Mouse (Mus musculus) forebrain, embryonic 12.5 days (tissue): ENCODE data around the gene 4930435E12Rik. TPM values are rescaled to one million over a fixed set of nuclear protein-coding genes. Genes with fewer than 3 reads are reported as not detected.

ENCODE experiments used
- ATAC-seq: fragments of 200-750 bp; cut with Nextera tagmentation; 2 replicates; pipeline ENCODE4 v1.8.0; 2017; ENCODE audit warnings: moderate TSS enrichment; ENCODE audit not compliant: low FRiP score
- H3K27ac ChIP-seq: fragments of 300-500 bp; sonication (generic); 2 replicates; pipeline ENCODE4 v1.5.1; 2016; ENCODE audit warnings: mild to moderate bottlenecking
- H3K27me3 ChIP-seq: fragments of 300-500 bp; sonication (generic); 2 replicates; pipeline ENCODE4 v1.6.1; 2016; ENCODE audit warnings: mild to moderate bottlenecking
- H3K36me3 ChIP-seq: fragments of 300-500 bp; sonication (generic); replicated peaks from 2 replicates; pipeline ENCODE4 v1.6.1; 2016; ENCODE audit warnings: mild to moderate bottlenecking
- H3K4me1 ChIP-seq: fragments of 300-500 bp; sonication (generic); 2 replicates; pipeline ENCODE4 v1.6.1; 2016
- H3K4me2 ChIP-seq: fragments of 300-500 bp; sonication (generic); 2 replicates; pipeline ENCODE4 v1.6.1; 2016; ENCODE audit warnings: mild to moderate bottlenecking, moderate library complexity
- H3K4me3 ChIP-seq: fragments of 300-500 bp; sonication (generic); replicated peaks from 2 replicates; pipeline ENCODE4 v1.5.1; 2016; ENCODE audit warnings: mild to moderate bottlenecking
- H3K9ac ChIP-seq: fragments of 300-500 bp; sonication (generic); 2 replicates; pipeline ENCODE4 v1.6.1; 2016; ENCODE audit warnings: mild to moderate bottlenecking
- H3K9me3 ChIP-seq: fragments of 300-500 bp; sonication (generic); 2 replicates; pipeline ENCODE4 v1.6.1; 2016
- WGBS: fragments of 180-500 bp; shearing (Covaris S2); methylation state at CpG from one replicate; pipeline ENCODE4 v1.1.7; 2016; 5-methylcytosine and 5-hydroxymethylcytosine counted together
- polyA plus RNA-seq: library from polyadenylated mRNA; unstranded; fragments of >200 nt; fragmentation: Nextera tagmentation; extraction: Ambion mirVana; gene quantifications from 2 replicates; pipeline ENCODE4 v1.2.1, GENCODE M21; 2016

4930435E12Rik gene
- polyA plus RNA-seq, 1 experiment from 2014 or later, result not detected

DNA sequence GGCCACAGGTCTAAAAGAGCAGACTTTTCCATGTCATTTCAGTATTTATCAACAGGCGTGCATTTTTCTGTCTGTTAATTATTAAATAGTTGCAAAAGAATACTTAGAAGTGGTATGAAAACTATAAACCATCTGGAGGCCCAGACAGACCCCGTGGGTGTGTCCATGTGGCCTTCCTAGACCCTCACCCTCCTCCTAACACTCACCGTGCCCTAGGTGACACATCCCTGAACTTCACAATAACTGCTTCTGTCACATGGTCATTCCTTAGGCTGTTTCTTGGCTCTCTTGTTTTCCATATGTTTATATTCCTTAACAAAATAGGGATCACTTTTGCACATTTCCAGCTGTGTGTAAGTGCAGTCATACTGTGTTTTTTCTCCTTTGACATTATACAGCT, 61.9 kb downstream of the 4930435E12Rik start:
- no peak for ATAC-seq
- Histone ChIP-seq H3K27ac (no peak overlapping the region), H3K4me2 (no peak overlapping the region), H3K9ac (no peak overlapping the region), H3K4me3 (no peak overlapping the region), H3K9me3 (no peaks in the 10 kb centered on the region), H3K4me1 (no peaks in the 10 kb centered on the region), H3K36me3 (peaks cover 17% of the 10 kb centered on the region), H3K27me3 (no peaks in the 10 kb centered on the region)
- WGBS, result 61% methylated on average over 3 of the region's 3 CpGs

DNA sequence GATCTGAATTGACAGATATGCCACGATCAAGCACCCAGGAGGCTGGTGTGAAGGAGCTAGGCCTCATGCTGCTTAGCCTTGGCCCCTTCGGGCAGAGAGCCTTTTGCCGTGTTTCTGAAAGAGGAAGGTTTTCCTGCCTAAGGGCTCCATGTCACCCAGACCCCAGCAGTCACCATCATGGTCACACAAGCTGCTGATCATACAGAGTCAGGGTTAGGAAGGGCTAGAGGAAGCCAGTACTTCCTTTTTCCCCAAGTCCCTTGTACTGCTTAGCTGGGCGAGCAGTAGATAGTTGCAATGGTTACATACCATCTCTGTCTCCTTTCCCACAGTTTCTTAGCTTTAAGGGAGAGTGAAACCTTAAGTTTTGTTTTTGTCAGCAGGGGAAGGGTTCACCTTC, 65.0 kb downstream of the 4930435E12Rik start:
- Histone ChIP-seq H3K36me3 (peaks cover 15% of the 10 kb centered on the region), H3K4me1 (no peaks in the 10 kb centered on the region), H3K4me2 (no peak overlapping the region), H3K27me3 (no peaks in the 10 kb centered on the region), H3K27ac (no peak overlapping the region), H3K4me3 (no peak overlapping the region), H3K9ac (no peak overlapping the region), H3K9me3 (no peaks in the 10 kb centered on the region)
- WGBS, result 89% methylated on average over 4 of the region's 4 CpGs
- ATAC-seq, result no peak

DNA sequence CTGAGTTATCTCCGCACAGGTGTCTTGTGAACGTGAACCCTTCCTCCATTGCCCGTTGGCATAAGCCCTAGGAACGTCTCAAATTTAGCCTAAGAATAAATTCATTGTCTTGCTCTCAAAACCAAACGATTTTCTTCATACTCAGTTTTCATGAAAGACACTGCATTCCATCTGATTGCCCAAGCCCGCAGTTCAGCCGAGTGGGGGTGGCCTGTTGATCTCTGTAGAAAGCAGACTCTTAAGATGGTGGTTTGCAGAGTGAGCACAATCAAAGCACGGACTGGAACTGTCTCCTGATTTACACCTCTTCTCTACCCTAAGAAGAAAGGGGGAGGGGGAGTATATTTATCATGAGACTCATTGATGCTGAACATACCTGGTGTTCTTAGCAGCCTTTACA, 66.1 kb downstream of the 4930435E12Rik start:
- WGBS, result 87% methylated on average over 8 of the region's 8 CpGs
- H3K9ac ChIP-seq, result no peak overlapping the region
- no peak for ATAC-seq
- H3K9me3 ChIP-seq, result no peaks in the 10 kb centered on the region
- H3K4me1 ChIP-seq, result no peaks in the 10 kb centered on the region
- H3K27ac ChIP-seq, result no peak overlapping the region
- peaks cover 19% of the 10 kb centered on the region; the same call in 1 of the 2 replicates for H3K36me3 ChIP-seq
- no peaks in the 10 kb centered on the region for H3K27me3 ChIP-seq
- no peak overlapping the region for H3K4me2 ChIP-seq
- H3K4me3 ChIP-seq, result no peak overlapping the region

Other genes with a start within 250 kb of the 4930435E12Rik start
- gene Arhgap31, start 115.5 kb downstream of the 4930435E12Rik start, polyA plus RNA-seq, result 6.4 and 8.8 TPM in 2 replicates
- gene B4galt4, start 86.5 kb downstream of the 4930435E12Rik start, polyA plus RNA-seq, result 21.1 and 25.6 TPM in 2 replicates
- gene Upk1b, start 28.4 kb downstream of the 4930435E12Rik start, polyA plus RNA-seq, result 1.1 and 1.9 TPM in 2 replicates
- gene Igsf11, start 63.9 kb upstream of the 4930435E12Rik start, polyA plus RNA-seq, result 4.3 and 6.5 TPM in 2 replicates